Comparison of ENCODE assay signal across 9 mouse cellular contexts in genomic region chr6:34874101-34874921, GRCm38 (mm10). TPM values are rescaled to one million over a fixed set of nuclear protein-coding genes. Genes with fewer than 3 reads are reported as not detected.
DNase-seq lines count a peak whose midpoint lies in the region; ATAC-seq and TF ChIP-seq lines count a peak whose summit lies in the region.
"Had no signal": no experiment of that assay in that cellular context is flagged by ENCODE, and none has a peak within 500 bp of the region (broad histone marks: within the 10 kb centered on the region; RNA-seq: fewer than 3 reads in every experiment).

No protein-coding gene starts in this region.

- no peaks in the 10 kb centered on the region for H3K9me3 ChIP-seq in erythroblast, embryonic 14.5 days (ENCODE audit: control insufficient read depth, low read length)
- no peaks in the 10 kb centered on the region for H3K9me3 ChIP-seq in liver, embryonic 12.5 days (replicated peaks)
- H3K9me3 ChIP-seq: limb, embryonic 15.5 days had no signal

- peak overlapping the region; percentile 88 for H3K4me2 ChIP-seq in liver, embryonic 12.5 days
- H3K4me2 ChIP-seq: limb, embryonic 15.5 days had no signal

- no peak for TF ChIP-seq POLR2A in small intestine, adult 2 months (IDR thresholded peaks at IDR 0.05; ENCODE audit: low read depth, low read length)

- peak overlapping the region; percentile 93 for H3K9ac ChIP-seq in liver, embryonic 12.5 days
- H3K9ac ChIP-seq: limb, embryonic 15.5 days had no signal

- H3K27ac ChIP-seq in liver, embryonic 12.5 days, result peak overlapping the region; percentile 95
- H3K27ac ChIP-seq in small intestine, adult 2 months (ENCODE audit: insufficient read depth, low read depth, low read length), result peak overlapping the region; percentile 48
- H3K27ac ChIP-seq: limb, embryonic 15.5 days had no signal

- 13% methylated on average over 21 of the region's 21 CpGs for WGBS in liver, embryonic 12.5 days (ENCODE audit: insufficient replicate concordance)
- WGBS in small intestine, adult 2 months, result 70% methylated on average over 21 of the region's 21 CpGs

- peak; percentile 58 for ATAC-seq in liver, embryonic 12.5 days
- ATAC-seq in activated CD4-positive, CD25-positive, alpha-beta regulatory T cell, adult 4 months, result no peak

- peaks cover 67% of the 10 kb centered on the region for H3K36me3 ChIP-seq in erythroblast, embryonic 14.5 days (ENCODE audit: control insufficient read depth)
- peaks cover 26% of the 10 kb centered on the region for H3K36me3 ChIP-seq in liver, embryonic 12.5 days
- H3K36me3 ChIP-seq in small intestine, adult 2 months (ENCODE audit: control insufficient read depth, insufficient read depth, low read length), result peaks cover 3% of the 10 kb centered on the region; the same call in 1 of the 2 replicates

- H3K4me1 ChIP-seq in erythroblast, embryonic 14.5 days (ENCODE audit: control insufficient read depth), result peaks cover 90% of the 10 kb centered on the region
- H3K4me1 ChIP-seq in liver, embryonic 12.5 days, result peaks cover 91% of the 10 kb centered on the region
- peaks cover 9% of the 10 kb centered on the region; the same call in 1 of the 2 replicates for H3K4me1 ChIP-seq in small intestine, adult 2 months (ENCODE audit: control insufficient read depth, insufficient read depth, insufficient read length, low read length)

- H3K27me3 ChIP-seq in erythroblast, embryonic 14.5 days (ENCODE audit: control insufficient read depth), result no peaks in the 10 kb centered on the region
- H3K27me3 ChIP-seq in liver, embryonic 12.5 days (replicated peaks), result no peaks in the 10 kb centered on the region
- no peaks in the 10 kb centered on the region for H3K27me3 ChIP-seq in small intestine, adult 2 months (ENCODE audit: control insufficient read depth, insufficient read depth, low read length)
- H3K27me3 ChIP-seq: limb, embryonic 15.5 days had no signal

- TF ChIP-seq CTCF in small intestine, adult 2 months (IDR thresholded peaks at IDR 0.05; ENCODE audit: extremely low read depth, insufficient read length, insufficient replicate concordance, low read depth, low read length), result no peak

- peak; percentile 55 for DNase-seq in ovary, postnatal 36 days (ENCODE audit: low spot score)
- no peak for DNase-seq in ovary, postnatal 14 days (ENCODE audit: low spot score)
- peak; percentile 83 for DNase-seq in heart, postnatal 4 days
- DNase-seq in cerebellum, postnatal 36 days, result no peak

- peak overlapping the region; percentile 72 for H3K4me3 ChIP-seq in erythroblast, embryonic 14.5 days (replicated peaks)
- H3K4me3 ChIP-seq in liver, embryonic 12.5 days, result peak overlapping the region; percentile 84
- H3K4me3 ChIP-seq in small intestine, adult 2 months (ENCODE audit: low read depth, low read length), result no peak overlapping the region
- H3K4me3 ChIP-seq: limb, embryonic 15.5 days had no signal

RNA-seq across cellular contexts. Expression of gene Cyren, which starts 3.5 kb away (rescaled TPM):
- 0.88 and 1.4 TPM in 2 replicates for polyA plus RNA-seq in erythroblast, embryonic 14.5 days (2012)
- 1 to 10 TPM; 5.5 to 6.7 TPM for total RNA-seq in heart, postnatal 4 days (2021)
- polyA plus RNA-seq in liver, embryonic 12.5 days (2016; fragmentation: Nextera tagmentation; extraction: Ambion mirVana), result 16.0 and 16.5 TPM in 2 replicates
- 1.4 and 1.6 TPM in 2 replicates for polyA plus RNA-seq in small intestine, adult 2 months (2012; rRNA removed)
- polyA plus RNA-seq in activated CD4-positive, CD25-positive, alpha-beta regulatory T cell, adult 4 months (2017; shearing (Covaris generic)), result 1 to 10 TPM; 4.9 to 6.0 TPM

RNA-seq across cellular contexts. Expression of gene Tmem140, which starts 11.4 kb away (rescaled TPM):
- polyA plus RNA-seq in erythroblast, embryonic 14.5 days (2012), result 0.01 TPM in 1 of 2 replicates, not detected in the other
- total RNA-seq in heart, postnatal 4 days (2021), result 10 to 100 TPM in 1 of 2 experiments, 1 to 10 TPM in 1; 4.6 to 10.6 TPM
- 2.6 and 3.7 TPM in 2 replicates for polyA plus RNA-seq in liver, embryonic 12.5 days (2016; fragmentation: Nextera tagmentation; extraction: Ambion mirVana)
- 10.3 and 51.1 TPM in 2 replicates for polyA plus RNA-seq in small intestine, adult 2 months (2012; rRNA removed)
- 10 to 100 TPM; 16.8 to 22.6 TPM for polyA plus RNA-seq in activated CD4-positive, CD25-positive, alpha-beta regulatory T cell, adult 4 months (2017; shearing (Covaris generic))

RNA-seq across cellular contexts. Expression of gene Wdr91, which starts 36.4 kb away (rescaled TPM):
- 6.8 and 7.5 TPM in 2 replicates for polyA plus RNA-seq in erythroblast, embryonic 14.5 days (2012)
- 10 to 100 TPM; 19.1 to 22.7 TPM for total RNA-seq in heart, postnatal 4 days (2021)
- polyA plus RNA-seq in liver, embryonic 12.5 days (2016; fragmentation: Nextera tagmentation; extraction: Ambion mirVana), result 14.2 and 18.6 TPM in 2 replicates
- polyA plus RNA-seq in small intestine, adult 2 months (2012; rRNA removed), result 3.3 and 4.7 TPM in 2 replicates
- polyA plus RNA-seq in activated CD4-positive, CD25-positive, alpha-beta regulatory T cell, adult 4 months (2017; shearing (Covaris generic)), result 10 to 100 TPM; 17.8 to 22.1 TPM

RNA-seq across cellular contexts. Expression of gene Stra8, which starts 45.7 kb away (rescaled TPM):
- not detected in 2 replicates for polyA plus RNA-seq in erythroblast, embryonic 14.5 days (2012)
- not detected for total RNA-seq in heart, postnatal 4 days (2021)
- polyA plus RNA-seq in liver, embryonic 12.5 days (2016; fragmentation: Nextera tagmentation; extraction: Ambion mirVana), result not detected in 2 replicates
- polyA plus RNA-seq in small intestine, adult 2 months (2012; rRNA removed), result not detected in 2 replicates
- polyA plus RNA-seq in activated CD4-positive, CD25-positive, alpha-beta regulatory T cell, adult 4 months (2017; shearing (Covaris generic)), result under 1 TPM in 1 of 2 experiments, not detected in 1; 0.28 TPM
- polyA plus RNA-seq: limb, embryonic 15.5 days had no signal

Comparison
In these comparisons a context has a peak if more than half of its experiments do, and no peak if none do; other contexts are left out.
1. DNase-seq: peak in ovary, postnatal 36 days (single experiment) and heart, postnatal 4 days (single experiment); none in ovary, postnatal 14 days (single experiment) and cerebellum, postnatal 36 days (0 of 2).